Mouse (Mus musculus): Measurements from ENCODE around the gene Ucp2. TPM values are rescaled to one million over a fixed set of nuclear protein-coding genes. Genes with fewer than 3 reads are reported as not detected.
"Not testable (repeated sequence)": the region's sequence is repeated elsewhere in the genome, so short reads cannot be mapped to it uniquely, and the experiment has no call there.

Ucp2 gene
- polyA plus RNA-seq, 1 experiment from 2014 or later, result 98.4 TPM

GRCm38 (mm10) chr7:100482046-100482445 lies 11.1 kb upstream of the Ucp2 start:
- not testable (repeated sequence) for H3K4me3 ChIP-seq (ENCODE audit: low read depth, low read length); H3K4me1 ChIP-seq (ENCODE audit: control insufficient read depth, insufficient read depth, low read length); H3K36me3 ChIP-seq (replicated peaks; ENCODE audit: control insufficient read depth, insufficient read depth, low read depth, low read length); ATAC-seq (replicated peaks; ENCODE audit: insufficient number of reproducible peaks, low FRiP score, low TSS enrichment, low read depth); H3K27ac ChIP-seq (replicated peaks; ENCODE audit: low read depth, low read length); H3K4me2 ChIP-seq (ENCODE audit: low read depth, low read length); H3K9ac ChIP-seq (replicated peaks; ENCODE audit: low read length); H3K27me3 ChIP-seq (ENCODE audit: control insufficient read depth, insufficient read depth, low read length); DNase-seq (ENCODE audit: low spot score); H3K9me3 ChIP-seq (replicated peaks; ENCODE audit: control insufficient read depth, low read length)
- 82% methylated on average over 2 of the region's 2 CpGs for WGBS

GRCm38 (mm10) chr7:100484493-100484892 lies 8.6 kb upstream of the Ucp2 start:
- H3K9me3 ChIP-seq (replicated peaks; ENCODE audit: control insufficient read depth, low read length), result no peaks in the 10 kb centered on the region
- H3K27me3 ChIP-seq (ENCODE audit: control insufficient read depth, insufficient read depth, low read length), result no peaks in the 10 kb centered on the region
- no peaks in the 10 kb centered on the region for H3K36me3 ChIP-seq (replicated peaks; ENCODE audit: control insufficient read depth, insufficient read depth, low read depth, low read length)
- H3K4me2 ChIP-seq (ENCODE audit: low read depth, low read length), result no peak overlapping the region
- no peaks in the 10 kb centered on the region for H3K4me1 ChIP-seq (ENCODE audit: control insufficient read depth, insufficient read depth, low read length)
- no peak overlapping the region for H3K27ac ChIP-seq (replicated peaks; ENCODE audit: low read depth, low read length)
- no peak overlapping the region for H3K9ac ChIP-seq (replicated peaks; ENCODE audit: low read length)
- DNase-seq (ENCODE audit: low spot score), result no peak
- WGBS, result 80% methylated on average over 5 of the region's 5 CpGs
- H3K4me3 ChIP-seq (ENCODE audit: low read depth, low read length), result no peak overlapping the region
- ATAC-seq (replicated peaks; ENCODE audit: insufficient number of reproducible peaks, low FRiP score, low TSS enrichment, low read depth), result no peak

GRCm38 (mm10) chr7:100487301-100487700 lies 5.8 kb upstream of the Ucp2 start:
- DNase-seq (ENCODE audit: low spot score) (no peak), ATAC-seq (replicated peaks; ENCODE audit: insufficient number of reproducible peaks, low FRiP score, low TSS enrichment, low read depth) (no peak)
- H3K4me1 ChIP-seq (ENCODE audit: control insufficient read depth, insufficient read depth, low read length), result no peaks in the 10 kb centered on the region
- no peak overlapping the region for H3K27ac ChIP-seq (replicated peaks; ENCODE audit: low read depth, low read length)
- H3K9ac ChIP-seq (replicated peaks; ENCODE audit: low read length), result no peak overlapping the region
- H3K4me2 ChIP-seq (ENCODE audit: low read depth, low read length), result no peak overlapping the region
- 75% methylated on average over 2 of the region's 2 CpGs for WGBS
- H3K36me3 ChIP-seq (replicated peaks; ENCODE audit: control insufficient read depth, insufficient read depth, low read depth, low read length), result no peaks in the 10 kb centered on the region; the same call in 1 of the 2 replicates
- no peaks in the 10 kb centered on the region for H3K27me3 ChIP-seq (ENCODE audit: control insufficient read depth, insufficient read depth, low read length)
- H3K9me3 ChIP-seq (replicated peaks; ENCODE audit: control insufficient read depth, low read length), result no peaks in the 10 kb centered on the region
- H3K4me3 ChIP-seq (ENCODE audit: low read depth, low read length), result no peak overlapping the region

GRCm38 (mm10) chr7:100488474-100489048 lies 4.6 kb upstream of the Ucp2 start:
- Histone ChIP-seq H3K4me3 (ENCODE audit: low read depth, low read length) (no peak overlapping the region), H3K27me3 (ENCODE audit: control insufficient read depth, insufficient read depth, low read length) (no peaks in the 10 kb centered on the region), H3K36me3 (replicated peaks; ENCODE audit: control insufficient read depth, insufficient read depth, low read depth, low read length) (no peaks in the 10 kb centered on the region; the same call in 1 of the 2 replicates), H3K4me1 (ENCODE audit: control insufficient read depth, insufficient read depth, low read length) (peaks cover 3% of the 10 kb centered on the region), H3K27ac (replicated peaks; ENCODE audit: low read depth, low read length) (no peak overlapping the region), H3K9ac (replicated peaks; ENCODE audit: low read length) (no peak overlapping the region), H3K4me2 (ENCODE audit: low read depth, low read length) (no peak overlapping the region), H3K9me3 (replicated peaks; ENCODE audit: control insufficient read depth, low read length) (no peaks in the 10 kb centered on the region)
- ATAC-seq (replicated peaks; ENCODE audit: insufficient number of reproducible peaks, low FRiP score, low TSS enrichment, low read depth) (no peak), DNase-seq (ENCODE audit: low spot score) (no peak)
- WGBS, result 45% methylated on average over 10 of the region's 10 CpGs

- H3K4me3 ChIP-seq (ENCODE audit: low read depth, low read length), result peak overlapping the region; percentile 42
- peak overlapping the region; percentile 85 for H3K4me2 ChIP-seq (ENCODE audit: low read depth, low read length)
- DNase-seq (ENCODE audit: low spot score) (peak; percentile 29), ATAC-seq (replicated peaks; ENCODE audit: insufficient number of reproducible peaks, low FRiP score, low TSS enrichment, low read depth) (peak; percentile 40)
- no peaks in the 10 kb centered on the region; the same call in 1 of the 2 replicates for H3K36me3 ChIP-seq (replicated peaks; ENCODE audit: control insufficient read depth, insufficient read depth, low read depth, low read length)
- no peaks in the 10 kb centered on the region for H3K27me3 ChIP-seq (ENCODE audit: control insufficient read depth, insufficient read depth, low read length)
- H3K9ac ChIP-seq (replicated peaks; ENCODE audit: low read length), result peak overlapping the region; percentile 60
- H3K9me3 ChIP-seq (replicated peaks; ENCODE audit: control insufficient read depth, low read length), result no peaks in the 10 kb centered on the region
- no peak overlapping the region for H3K27ac ChIP-seq (replicated peaks; ENCODE audit: low read depth, low read length)
- peaks cover 10% of the 10 kb centered on the region for H3K4me1 ChIP-seq (ENCODE audit: control insufficient read depth, insufficient read depth, low read length)
- 2% methylated on average over 35 of the region's 36 CpGs for WGBS
These were observed 583 bp upstream of the Ucp2 start for GRCm38 (mm10) chr7:100492391-100493116.

- peaks cover 10% of the 10 kb centered on the region for H3K4me1 ChIP-seq (ENCODE audit: control insufficient read depth, insufficient read depth, low read length)
- no peaks in the 10 kb centered on the region for H3K27me3 ChIP-seq (ENCODE audit: control insufficient read depth, insufficient read depth, low read length)
- DNase-seq (ENCODE audit: low spot score) (peak; percentile 33), ATAC-seq (replicated peaks; ENCODE audit: insufficient number of reproducible peaks, low FRiP score, low TSS enrichment, low read depth) (no peak)
- 0 out of 2 replicates have a peak overlapping the region, but pooled peaks have one; percentile 25 for H3K27ac ChIP-seq (replicated peaks; ENCODE audit: low read depth, low read length)
- H3K4me2 ChIP-seq (ENCODE audit: low read depth, low read length), result peak overlapping the region; percentile 85
- WGBS, result 40% methylated on average over 19 of the region's 19 CpGs
- H3K4me3 ChIP-seq (ENCODE audit: low read depth, low read length), result peak overlapping the region; percentile 42
- no peaks in the 10 kb centered on the region for H3K9me3 ChIP-seq (replicated peaks; ENCODE audit: control insufficient read depth, low read length)
- H3K9ac ChIP-seq (replicated peaks; ENCODE audit: low read length), result peak overlapping the region; percentile 60
- peaks cover 3% of the 10 kb centered on the region; the same call in 1 of the 2 replicates for H3K36me3 ChIP-seq (replicated peaks; ENCODE audit: control insufficient read depth, insufficient read depth, low read depth, low read length)
These were observed 612 bp downstream of the Ucp2 start for GRCm38 (mm10) chr7:100493484-100494414.

GRCm38 (mm10) chr7:100494415-100494831 lies 1.3 kb downstream of the Ucp2 start:
- H3K27me3 ChIP-seq (ENCODE audit: control insufficient read depth, insufficient read depth, low read length), result no peaks in the 10 kb centered on the region
- peaks cover 3% of the 10 kb centered on the region; the same call in 1 of the 2 replicates for H3K36me3 ChIP-seq (replicated peaks; ENCODE audit: control insufficient read depth, insufficient read depth, low read depth, low read length)
- peak overlapping the region; percentile 85 for H3K4me2 ChIP-seq (ENCODE audit: low read depth, low read length)
- H3K9me3 ChIP-seq (replicated peaks; ENCODE audit: control insufficient read depth, low read length), result no peaks in the 10 kb centered on the region
- peaks cover 10% of the 10 kb centered on the region for H3K4me1 ChIP-seq (ENCODE audit: control insufficient read depth, insufficient read depth, low read length)
- H3K4me3 ChIP-seq (ENCODE audit: low read depth, low read length), result peak overlapping the region; percentile 42
- WGBS, result 89% methylated on average over 7 of the region's 7 CpGs
- DNase-seq (ENCODE audit: low spot score) (no peak), ATAC-seq (replicated peaks; ENCODE audit: insufficient number of reproducible peaks, low FRiP score, low TSS enrichment, low read depth) (no peak)
- 0 out of 2 replicates have a peak overlapping the region, but pooled peaks have one; percentile 25 for H3K27ac ChIP-seq (replicated peaks; ENCODE audit: low read depth, low read length)
- H3K9ac ChIP-seq (replicated peaks; ENCODE audit: low read length), result no peak overlapping the region

All from embryonic facial prominence, embryonic 11.5 days (tissue).